24 mouse cellular contexts compared by ENCODE assay signal in genomic region chr10:39335880-39336279, GRCm38 (mm10).
"Had no signal": no experiment of that assay in that cellular context is flagged by ENCODE, and none has a peak within 500 bp of the region (broad histone marks: within the 10 kb centered on the region; RNA-seq: fewer than 3 reads in every experiment).

No protein-coding gene starts in this region.

- H3K36me3 ChIP-seq: heart, embryonic 13.5 days; heart, embryonic 15.5 days; hindbrain, embryonic 13.5 days; hindbrain, embryonic 15.5 days; kidney, embryonic 15.5 days; limb, embryonic 10.5 days; limb, embryonic 12.5 days; liver, embryonic 13.5 days; liver, embryonic 15.5 days had no signal

- H3K27me3 ChIP-seq: heart, embryonic 13.5 days; heart, embryonic 15.5 days; hindbrain, embryonic 13.5 days; hindbrain, embryonic 15.5 days; kidney, embryonic 15.5 days; limb, embryonic 12.5 days; liver, embryonic 13.5 days; liver, embryonic 15.5 days had no signal

- DNase-seq: gastrocnemius, adult 2 months; gastrocnemius, postnatal 10 days; gastrocnemius, postnatal 25 days; heart, adult 18-20 months; heart, postnatal 14 days; heart, postnatal 36 days; kidney, adult 11 months; kidney, adult 2 months; kidney, adult 9 months; kidney, postnatal 14 days; kidney, postnatal 36 days; liver; liver, embryonic 13.5 days had no signal

- H3K4me2 ChIP-seq: heart, embryonic 11.5 days; heart, embryonic 13.5 days; heart, embryonic 15.5 days; hindbrain, embryonic 13.5 days; hindbrain, embryonic 15.5 days; kidney, embryonic 15.5 days; limb, embryonic 12.5 days; liver, embryonic 11.5 days; liver, embryonic 13.5 days; liver, embryonic 15.5 days had no signal

- H3K4me3 ChIP-seq: gastrocnemius, adult 2 months; heart, embryonic 13.5 days; heart, embryonic 15.5 days; hindbrain, embryonic 13.5 days; hindbrain, embryonic 15.5 days; kidney, embryonic 15.5 days; left cerebral cortex, adult 2 months; limb, embryonic 10.5 days; limb, embryonic 12.5 days; liver, embryonic 13.5 days; liver, embryonic 15.5 days had no signal
